Mouse (Mus musculus) liver, embryonic 14.5 days (tissue): ENCODE data around the gene Rac2.

Experiments
- CTCF ChIP-seq: IDR thresholded peaks from 2 replicates; pipeline ENCODE4 v1.5.1; 2016; ENCODE audit warnings: antibody characterized with exemption, low read depth, control low read depth
- EP300 ChIP-seq: IDR thresholded peaks from 2 replicates; pipeline ENCODE4 v1.6.1; 2016; ENCODE audit warnings: antibody characterized with exemption, low read depth

- TF ChIP-seq CTCF: no peak
- TF ChIP-seq EP300: no peak
Observed at GRCm38 (mm10) chr15:78588900-78589299, 16.3 kb upstream of the Rac2 start.
